Mouse (Mus musculus) 416B (cell line): Measurements from ENCODE around the gene Gm28870.
"Not testable (repeated sequence)": the region's sequence is repeated elsewhere in the genome, so short reads cannot be mapped to it uniquely, and the experiment has no call there.

Source experiments
- DNase-seq: peaks from one replicate; pipeline ENCODE4 v3.0.0; 2011; ENCODE audit warnings: low read depth

Gm28870 gene

GRCm38 (mm10) chrY:50096976-50097375, at the start of gene Gm28870:
Gm28870 (plus strand) TSS chrY:50097276.
- not testable (repeated sequence) for DNase-seq
